Mouse (Mus musculus): ENCODE results near the gene Cartpt. TPM values are rescaled to one million over a fixed set of nuclear protein-coding genes. Genes with fewer than 3 reads are reported as not detected.

Gene Cartpt
- 0.10 TPM in 1 of 2 replicates, not detected in the other for polyA plus RNA-seq (2012; rRNA removed)

DNA sequence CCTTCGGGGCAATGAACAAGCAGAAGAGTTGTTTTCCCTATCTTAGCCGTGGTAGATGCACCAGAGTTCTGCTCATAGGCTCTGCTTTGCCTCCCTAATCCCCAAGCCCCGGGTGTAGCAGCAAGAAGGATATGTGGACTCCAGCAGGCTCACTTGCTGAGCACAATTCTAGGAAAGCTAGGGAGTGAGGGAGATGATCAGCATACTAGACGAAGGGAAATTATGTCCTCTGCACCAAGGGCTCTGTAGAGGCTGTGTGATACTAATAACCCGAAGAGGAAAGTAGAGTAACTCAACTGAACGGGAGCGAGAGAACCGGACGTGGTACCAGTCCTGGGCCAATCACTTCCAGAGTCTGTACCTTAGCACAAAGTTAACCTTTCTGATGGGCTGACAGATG, at the start of gene Cartpt:
Cartpt (minus strand) TSS at position 127 of the 400 bp plus-strand sequence.
- H3K27me3 ChIP-seq (ENCODE audit: control insufficient read depth, insufficient read depth, low read length), result peaks cover 2% of the 10 kb centered on the region; the same call in 1 of the 2 replicates
- H3K36me3 ChIP-seq (ENCODE audit: control insufficient read depth, insufficient read depth, low read length), result no peaks in the 10 kb centered on the region
- H3K4me3 ChIP-seq (ENCODE audit: control insufficient read depth, low read depth, low read length), result peak within 1 kb of the TSS; percentile 42
- TF ChIP-seq POLR2A (IDR thresholded peaks at IDR 0.05; ENCODE audit: control insufficient read depth, low read depth, low read length), result no peak
- TF ChIP-seq CTCF (IDR thresholded peaks at IDR 0.05; ENCODE audit: control insufficient read depth, insufficient read depth, insufficient replicate concordance, low read depth, low read length), result no peak
- peaks cover 12% of the 10 kb centered on the region for H3K4me1 ChIP-seq (ENCODE audit: control insufficient read depth, insufficient read depth, low read length)
- no peak within 1 kb of the TSS for H3K27ac ChIP-seq (ENCODE audit: control insufficient read depth, insufficient read depth, low read depth, low read length)

GRCm38 (mm10) chr13:99947417-99947816, 46.5 kb upstream of the Cartpt start:
- H3K27ac ChIP-seq (ENCODE audit: control insufficient read depth, insufficient read depth, low read depth, low read length), result no peak overlapping the region
- H3K4me1 ChIP-seq (ENCODE audit: control insufficient read depth, insufficient read depth, low read length), result no peaks in the 10 kb centered on the region
- TF ChIP-seq CTCF (IDR thresholded peaks at IDR 0.05; ENCODE audit: control insufficient read depth, insufficient read depth, insufficient replicate concordance, low read depth, low read length), result no peak
- no peak for TF ChIP-seq POLR2A (IDR thresholded peaks at IDR 0.05; ENCODE audit: control insufficient read depth, low read depth, low read length)
- H3K27me3 ChIP-seq (ENCODE audit: control insufficient read depth, insufficient read depth, low read length), result no peaks in the 10 kb centered on the region
- no peak overlapping the region for H3K4me3 ChIP-seq (ENCODE audit: control insufficient read depth, low read depth, low read length)
- H3K36me3 ChIP-seq (ENCODE audit: control insufficient read depth, insufficient read depth, low read length), result no peaks in the 10 kb centered on the region

GRCm38 (mm10) chr13:99943525-99943924, 42.6 kb upstream of the Cartpt start:
- TF ChIP-seq POLR2A (IDR thresholded peaks at IDR 0.05; ENCODE audit: control insufficient read depth, low read depth, low read length), result no peak
- TF ChIP-seq CTCF (IDR thresholded peaks at IDR 0.05; ENCODE audit: control insufficient read depth, insufficient read depth, insufficient replicate concordance, low read depth, low read length), result peak; percentile 45; the same call in 1 of the 2 replicates
- Histone ChIP-seq H3K27me3 (ENCODE audit: control insufficient read depth, insufficient read depth, low read length) (no peaks in the 10 kb centered on the region), H3K27ac (ENCODE audit: control insufficient read depth, insufficient read depth, low read depth, low read length) (no peak overlapping the region), H3K4me1 (ENCODE audit: control insufficient read depth, insufficient read depth, low read length) (no peaks in the 10 kb centered on the region; the same call in none of the 2 replicates), H3K4me3 (ENCODE audit: control insufficient read depth, low read depth, low read length) (no peak overlapping the region), H3K36me3 (ENCODE audit: control insufficient read depth, insufficient read depth, low read length) (no peaks in the 10 kb centered on the region)

- Histone ChIP-seq H3K4me3 (ENCODE audit: control insufficient read depth, low read depth, low read length) (no peak overlapping the region), H3K36me3 (ENCODE audit: control insufficient read depth, insufficient read depth, low read length) (no peaks in the 10 kb centered on the region), H3K27me3 (ENCODE audit: control insufficient read depth, insufficient read depth, low read length) (no peaks in the 10 kb centered on the region), H3K27ac (ENCODE audit: control insufficient read depth, insufficient read depth, low read depth, low read length) (no peak overlapping the region), H3K4me1 (ENCODE audit: control insufficient read depth, insufficient read depth, low read length) (no peaks in the 10 kb centered on the region; the same call in none of the 2 replicates)
- TF ChIP-seq POLR2A (IDR thresholded peaks at IDR 0.05; ENCODE audit: control insufficient read depth, low read depth, low read length) (no peak), CTCF (IDR thresholded peaks at IDR 0.05; ENCODE audit: control insufficient read depth, insufficient read depth, insufficient replicate concordance, low read depth, low read length) (no peak)
These were observed 39.7 kb upstream of the Cartpt start for GRCm38 (mm10) chr13:99940601-99941000.

GRCm38 (mm10) chr13:99939320-99939671, 38.4 kb upstream of the Cartpt start:
- TF ChIP-seq CTCF (IDR thresholded peaks at IDR 0.05; ENCODE audit: control insufficient read depth, insufficient read depth, insufficient replicate concordance, low read depth, low read length) (no peak), POLR2A (IDR thresholded peaks at IDR 0.05; ENCODE audit: control insufficient read depth, low read depth, low read length) (no peak)
- Histone ChIP-seq H3K4me3 (ENCODE audit: control insufficient read depth, low read depth, low read length) (no peak overlapping the region), H3K36me3 (ENCODE audit: control insufficient read depth, insufficient read depth, low read length) (no peaks in the 10 kb centered on the region), H3K4me1 (ENCODE audit: control insufficient read depth, insufficient read depth, low read length) (no peaks in the 10 kb centered on the region; the same call in none of the 2 replicates), H3K27me3 (ENCODE audit: control insufficient read depth, insufficient read depth, low read length) (no peaks in the 10 kb centered on the region), H3K27ac (ENCODE audit: control insufficient read depth, insufficient read depth, low read depth, low read length) (no peak overlapping the region)

- no peak for TF ChIP-seq CTCF (IDR thresholded peaks at IDR 0.05; ENCODE audit: control insufficient read depth, insufficient read depth, insufficient replicate concordance, low read depth, low read length)
- no peak for TF ChIP-seq POLR2A (IDR thresholded peaks at IDR 0.05; ENCODE audit: control insufficient read depth, low read depth, low read length)
- H3K36me3 ChIP-seq (ENCODE audit: control insufficient read depth, insufficient read depth, low read length), result no peaks in the 10 kb centered on the region
- no peak overlapping the region for H3K27ac ChIP-seq (ENCODE audit: control insufficient read depth, insufficient read depth, low read depth, low read length)
- H3K27me3 ChIP-seq (ENCODE audit: control insufficient read depth, insufficient read depth, low read length), result no peaks in the 10 kb centered on the region
- no peak overlapping the region for H3K4me3 ChIP-seq (ENCODE audit: control insufficient read depth, low read depth, low read length)
- H3K4me1 ChIP-seq (ENCODE audit: control insufficient read depth, insufficient read depth, low read length), result no peaks in the 10 kb centered on the region; the same call in none of the 2 replicates
These were observed 37.9 kb upstream of the Cartpt start for GRCm38 (mm10) chr13:99938606-99939319.

GRCm38 (mm10) chr13:99937741-99938140, 36.9 kb upstream of the Cartpt start:
- H3K36me3 ChIP-seq (ENCODE audit: control insufficient read depth, insufficient read depth, low read length), result no peaks in the 10 kb centered on the region
- H3K4me1 ChIP-seq (ENCODE audit: control insufficient read depth, insufficient read depth, low read length), result no peaks in the 10 kb centered on the region; the same call in none of the 2 replicates
- no peak overlapping the region for H3K27ac ChIP-seq (ENCODE audit: control insufficient read depth, insufficient read depth, low read depth, low read length)
- no peaks in the 10 kb centered on the region for H3K27me3 ChIP-seq (ENCODE audit: control insufficient read depth, insufficient read depth, low read length)
- no peak for TF ChIP-seq POLR2A (IDR thresholded peaks at IDR 0.05; ENCODE audit: control insufficient read depth, low read depth, low read length)
- no peak for TF ChIP-seq CTCF (IDR thresholded peaks at IDR 0.05; ENCODE audit: control insufficient read depth, insufficient read depth, insufficient replicate concordance, low read depth, low read length)
- no peak overlapping the region for H3K4me3 ChIP-seq (ENCODE audit: control insufficient read depth, low read depth, low read length)

All from testis, adult 2 months (tissue).